Mouse (Mus musculus) spleen, postnatal 0 days (tissue): ENCODE results near the gene Slc9b2. TPM values are rescaled to one million over a fixed set of nuclear protein-coding genes. Genes with fewer than 3 reads are reported as not detected.

Source experiments
- polyA plus RNA-seq: library from polyadenylated mRNA; unstranded; fragments of >200 nt; fragmentation: Nextera tagmentation; extraction: Ambion mirVana; gene quantifications from 2 replicates; pipeline ENCODE4 v1.2.1, GENCODE M21; 2015

Gene Slc9b2
- polyA plus RNA-seq, result 0.23 and 0.72 TPM in 2 replicates

DNA sequence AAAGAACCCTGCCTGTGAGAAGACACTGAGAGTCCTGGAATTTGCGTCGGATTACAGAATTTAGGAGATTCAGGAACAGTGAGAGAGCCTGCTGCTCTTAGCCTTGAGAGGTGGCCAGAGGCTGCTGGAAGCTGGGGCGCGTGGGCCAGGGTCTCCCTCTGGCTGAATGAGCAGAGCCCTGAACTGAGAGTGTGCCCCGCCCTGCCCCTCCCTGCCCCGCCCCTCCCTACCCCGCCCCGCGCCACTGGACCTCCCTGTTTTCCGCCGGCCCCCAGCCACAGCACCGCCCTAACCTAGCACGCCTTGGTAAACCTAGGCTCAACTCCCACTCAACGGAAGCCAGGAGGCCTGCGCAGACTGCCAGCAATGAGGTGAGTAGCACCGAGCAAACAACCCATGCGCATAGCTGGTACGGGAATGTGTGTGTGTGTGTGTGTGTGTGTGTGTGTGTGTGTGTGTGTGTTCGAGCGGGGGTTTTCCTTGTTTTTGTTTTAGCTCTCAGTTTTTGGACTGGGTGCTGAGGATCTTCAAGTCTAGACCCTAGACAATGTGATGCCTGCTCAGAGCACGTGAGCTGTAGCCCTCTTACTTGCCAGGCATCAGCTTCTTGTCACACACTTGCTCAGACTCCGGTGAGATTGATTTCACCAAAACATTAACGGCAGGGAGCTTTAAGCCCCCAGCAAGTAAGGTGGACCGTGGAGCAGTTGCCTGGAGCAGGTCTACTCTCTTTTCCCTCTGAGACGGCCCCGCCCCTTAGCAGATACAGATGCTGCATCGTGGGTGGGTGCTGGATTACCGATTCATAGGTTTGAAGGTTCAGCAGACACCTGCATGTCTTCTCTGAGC is at the start of gene Slc9b2:
Gene Slc9b2, plus strand, starts transcription at position 290 of the 849 bp plus-strand sequence.

DNA sequence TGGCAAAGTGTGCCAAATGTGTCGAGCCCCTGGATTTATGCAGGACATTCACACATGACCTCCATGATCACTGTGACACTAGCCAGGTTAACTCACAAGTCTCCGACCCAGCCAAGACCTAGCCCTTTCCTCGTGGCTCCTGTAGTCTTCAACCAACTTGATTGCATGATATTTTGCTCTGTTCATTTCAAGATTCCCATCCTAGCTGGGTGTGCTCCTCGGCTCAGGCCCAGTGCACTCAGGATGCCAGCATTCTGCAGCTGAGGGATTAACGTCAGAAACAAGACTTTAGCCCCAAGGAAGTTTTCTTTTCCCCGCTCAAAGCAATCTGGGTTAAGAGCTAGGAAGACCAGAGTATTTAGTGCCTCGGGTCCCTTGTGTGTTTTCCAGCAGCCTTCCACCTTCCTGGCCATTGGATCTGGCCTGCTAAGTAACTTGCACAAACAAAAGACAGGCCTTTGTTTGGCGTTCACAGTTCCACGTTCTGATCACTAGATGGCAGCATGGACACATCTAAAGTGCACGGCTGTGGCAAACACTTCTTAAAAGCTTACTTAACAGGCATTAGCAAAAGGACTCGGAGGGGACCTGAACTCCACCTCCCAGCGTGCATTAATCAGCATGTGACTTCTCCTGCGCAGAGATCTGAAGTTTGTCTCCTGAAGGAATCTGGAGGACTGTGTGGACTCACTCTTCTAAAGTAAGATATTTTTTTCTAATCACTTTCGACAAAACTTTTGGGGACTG is 26.7 kb upstream of the Slc9b2 start, which contains the start of gene Bdh2:
Gene Bdh2, plus strand, starts transcription at position 553 of the 747 bp plus-strand sequence.

DNA sequence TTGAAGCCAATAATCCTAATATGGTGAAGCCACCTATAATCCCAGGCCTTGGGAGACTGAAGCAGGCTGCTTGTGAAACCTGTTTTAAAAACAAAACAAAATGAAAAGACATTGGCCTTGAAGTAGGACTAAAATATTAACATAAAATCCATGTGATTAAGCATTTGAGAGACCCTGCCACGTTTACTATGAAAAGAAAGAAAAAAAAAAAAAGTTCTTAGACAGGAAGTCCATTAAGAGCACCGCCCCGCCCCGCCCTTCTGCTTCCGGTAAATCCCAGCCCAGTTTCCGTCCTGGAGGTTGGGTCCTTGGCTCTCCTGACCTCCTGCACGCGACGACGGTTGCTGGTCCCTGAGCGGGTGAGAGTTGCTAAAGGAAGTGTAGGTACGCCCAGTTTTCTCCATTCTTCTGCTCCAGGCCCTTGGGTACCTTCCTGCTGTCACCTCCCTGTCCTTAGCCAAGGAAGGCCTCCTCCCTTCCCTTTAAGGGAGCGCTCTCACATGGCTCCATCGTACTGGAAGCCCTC is 40.3 kb downstream of the Slc9b2 start, which contains the start of gene Slc9b1:
Gene Slc9b1, plus strand, starts transcription at position 291 of the 526 bp plus-strand sequence.

Other genes with a start within 250 kb of the Slc9b2 start
- gene Cenpe, start 95.2 kb upstream of the Slc9b2 start, polyA plus RNA-seq, result 24.2 and 24.6 TPM in 2 replicates
- gene Bdh2, start 26.5 kb upstream of the Slc9b2 start, polyA plus RNA-seq, result 0.91 and 3.0 TPM in 2 replicates
- gene Slc9b1, start 40.3 kb downstream of the Slc9b2 start, polyA plus RNA-seq, result 0.14 TPM in 1 of 2 replicates, not detected in the other
- 41.9 and 42.6 TPM in 2 replicates for gene Cisd2, start 116.2 kb downstream of the Slc9b2 start, polyA plus RNA-seq
- 280 and 292 TPM in 2 replicates for gene Ube2d3, start 130.4 kb downstream of the Slc9b2 start, polyA plus RNA-seq
- gene Manba, start 177.9 kb downstream of the Slc9b2 start, polyA plus RNA-seq, result 7.1 and 10.2 TPM in 2 replicates